Mouse (Mus musculus): ENCODE measurements at regions not wholly inside any gene's neighbourhood (a gene's known extent, or its start where the extent isn't known, plus 50 kb on each side); places are given as distances from the start of the nearest gene placed in this dataset.
"Not testable (repeated sequence)": the region's sequence is repeated elsewhere in the genome, so short reads cannot be mapped to it uniquely, and the experiment has no call there.

DNA sequence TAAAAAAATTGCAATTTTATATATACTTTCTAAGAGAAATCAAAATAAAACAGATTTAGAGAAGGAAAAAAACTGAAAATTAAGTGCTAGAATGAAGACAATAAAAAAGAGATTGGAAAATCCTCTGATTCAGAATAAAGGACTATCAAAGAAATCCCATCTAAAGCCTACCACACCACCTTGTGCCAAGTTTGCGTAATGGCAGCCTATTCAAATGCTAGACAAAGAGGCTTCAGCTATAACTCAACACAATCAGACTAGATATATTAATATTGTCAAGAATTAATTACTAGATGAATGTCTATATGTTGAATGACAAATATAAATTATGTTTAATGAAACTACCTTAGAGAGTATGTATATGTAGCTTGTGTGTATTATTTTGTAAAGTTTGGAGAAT is 221.9 kb upstream of the Ascc3 start:
- 64% methylated on average over 1 of the region's 1 CpGs for WGBS
- no peak overlapping the region for H3K9ac ChIP-seq (ENCODE audit: low read length)
- H3K27me3 ChIP-seq (ENCODE audit: control insufficient read depth, insufficient read depth, low read length), result no peaks in the 10 kb centered on the region
- DNase-seq (ENCODE audit: low spot score) (peak; percentile 9), ATAC-seq (ENCODE audit: insufficient read depth, low FRiP score, low TSS enrichment) (peak; percentile 53; the same call in 1 of the 2 replicates)
- no peaks in the 10 kb centered on the region for H3K9me3 ChIP-seq (ENCODE audit: control insufficient read depth, low read length)
- no peaks in the 10 kb centered on the region for H3K4me1 ChIP-seq (ENCODE audit: control insufficient read depth, insufficient read depth, low read length)
- no peak overlapping the region for H3K27ac ChIP-seq (ENCODE audit: low read depth, low read length)
- no peaks in the 10 kb centered on the region for H3K36me3 ChIP-seq (ENCODE audit: control insufficient read depth, insufficient read depth, low read length)
- no peak overlapping the region for H3K4me2 ChIP-seq (ENCODE audit: low read depth)
- no peak overlapping the region for H3K4me3 ChIP-seq (ENCODE audit: low read depth, low read length)

DNA sequence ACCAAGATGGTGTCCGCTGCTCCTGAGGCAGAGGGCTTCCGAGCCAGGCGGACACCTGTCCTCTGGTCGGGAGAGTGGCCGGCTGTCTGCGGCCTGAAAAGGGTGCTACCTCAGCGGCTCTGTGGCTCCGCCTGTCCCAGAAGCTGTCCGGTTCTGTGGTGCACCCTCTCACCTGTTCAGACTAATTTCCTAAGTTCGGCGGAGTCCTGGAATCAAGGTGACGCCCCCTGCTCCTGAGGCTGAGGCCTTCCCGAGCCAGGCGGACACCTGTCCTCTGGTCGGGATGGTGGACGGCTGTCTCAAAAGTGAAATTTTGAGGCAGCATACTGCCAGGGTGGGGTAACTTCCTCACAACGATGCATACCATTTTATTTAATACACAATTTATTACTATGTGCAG is 199.9 kb upstream of the Ascc3 start:
- not testable (repeated sequence) for H3K4me3 ChIP-seq (ENCODE audit: low read depth, low read length); H3K4me1 ChIP-seq (ENCODE audit: control insufficient read depth, insufficient read depth, low read length); H3K36me3 ChIP-seq (ENCODE audit: control insufficient read depth, insufficient read depth, low read length); H3K9ac ChIP-seq (ENCODE audit: low read length); H3K4me2 ChIP-seq (ENCODE audit: low read depth); DNase-seq (ENCODE audit: low spot score); H3K27me3 ChIP-seq (ENCODE audit: control insufficient read depth, insufficient read depth, low read length); H3K27ac ChIP-seq (ENCODE audit: low read depth, low read length); H3K9me3 ChIP-seq (ENCODE audit: control insufficient read depth, low read length); ATAC-seq (ENCODE audit: insufficient read depth, low FRiP score, low TSS enrichment)
- WGBS, result 93% methylated on average over 17 of the region's 17 CpGs

Data from neural tube, embryonic 11.5 days (tissue).